Mouse (Mus musculus) embryonic facial prominence, embryonic 12.5 days (tissue): ENCODE data around the gene Ccdc92. TPM values are rescaled to one million over a fixed set of nuclear protein-coding genes. Genes with fewer than 3 reads are reported as not detected.

Experiments used
- ATAC-seq: fragments of 200-750 bp; cut with Nextera tagmentation; 2 replicates; pipeline ENCODE4 v1.8.0; 2017; ENCODE audit not compliant: insufficient number of reproducible peaks, insufficient read depth, low FRiP score, low TSS enrichment
- H3K27ac ChIP-seq: fragments of 300-500 bp; sonication (generic); 2 replicates; pipeline ENCODE4 v1.5.1; 2016; ENCODE audit warnings: mild to moderate bottlenecking
- H3K27me3 ChIP-seq: fragments of 300-500 bp; sonication (generic); 2 replicates; pipeline ENCODE4 v1.6.1; 2016; ENCODE audit warnings: mild to moderate bottlenecking, moderate library complexity
- H3K36me3 ChIP-seq: fragments of 300-500 bp; sonication (generic); 2 replicates; pipeline ENCODE4 v1.6.1; 2016; ENCODE audit warnings: mild to moderate bottlenecking
- H3K4me1 ChIP-seq: fragments of 300-500 bp; sonication (generic); 2 replicates; pipeline ENCODE4 v1.6.1; 2016
- H3K4me2 ChIP-seq: fragments of 300-500 bp; sonication (generic); replicated peaks from 2 replicates; pipeline ENCODE4 v1.6.1; 2016; ENCODE audit warnings: mild to moderate bottlenecking, moderate library complexity
- H3K4me3 ChIP-seq: fragments of 300-500 bp; sonication (generic); 2 replicates; pipeline ENCODE4 v1.5.1; 2016; ENCODE audit warnings: mild to moderate bottlenecking
- H3K9ac ChIP-seq: fragments of 300-500 bp; sonication (generic); 2 replicates; pipeline ENCODE4 v1.6.1; 2016; ENCODE audit warnings: mild to moderate bottlenecking, moderate library complexity
- H3K9me3 ChIP-seq: fragments of 300-500 bp; sonication (generic); 2 replicates; pipeline ENCODE4 v1.6.1; 2016; ENCODE audit warnings: mild to moderate bottlenecking, moderate library complexity
- WGBS: fragments of 180-500 bp; shearing (Covaris S2); methylation state at CpG from one replicate; pipeline ENCODE4 v1.1.7; 2016; 5-methylcytosine and 5-hydroxymethylcytosine counted together
- polyA plus RNA-seq: library from polyadenylated mRNA; unstranded; fragments of >200 nt; fragmentation: Nextera tagmentation; extraction: Ambion mirVana; gene quantifications from 2 replicates; pipeline ENCODE4 v1.2.1, GENCODE M21; 2016

Gene Ccdc92
- polyA plus RNA-seq, 1 experiment from 2014 or later, result 13.4 TPM

- no peaks in the 10 kb centered on the region for H3K9me3 ChIP-seq
- H3K9ac ChIP-seq, result no peak overlapping the region
Observed at GRCm38 (mm10) chr5:124822128-124822894, 39.9 kb downstream of the Ccdc92 start.

GRCm38 (mm10) chr5:124817050-124817449, 45.2 kb downstream of the Ccdc92 start:
- Histone ChIP-seq H3K9ac (no peak overlapping the region), H3K36me3 (no peaks in the 10 kb centered on the region), H3K4me3 (no peak overlapping the region), H3K27me3 (no peaks in the 10 kb centered on the region), H3K9me3 (no peaks in the 10 kb centered on the region), H3K27ac (no peak overlapping the region), H3K4me1 (no peaks in the 10 kb centered on the region), H3K4me2 (no peak overlapping the region)
- 81% methylated on average over 15 of the region's 15 CpGs for WGBS
- ATAC-seq, result no peak

More at GRCm38 (mm10) chr5:124822128-124822894, 39.9 kb downstream of the Ccdc92 start:
- ATAC-seq, result no peak
- Histone ChIP-seq H3K27me3 (no peaks in the 10 kb centered on the region), H3K36me3 (no peaks in the 10 kb centered on the region), H3K4me3 (no peak overlapping the region), H3K4me1 (0 out of 2 replicates have a peak, but pooled peaks cover 4% of the 10 kb centered on the region), H3K4me2 (no peak overlapping the region), H3K27ac (0 out of 2 replicates have a peak overlapping the region, but pooled peaks have one; percentile 20)
- whole genome bisulfite sequencing, result 74% methylated on average over 18 of the region's 18 CpGs

- Histone ChIP-seq H3K9me3 (no peaks in the 10 kb centered on the region), H3K4me3 (no peak overlapping the region), H3K36me3 (no peaks in the 10 kb centered on the region), H3K27ac (no peak overlapping the region), H3K9ac (no peak overlapping the region), H3K4me1 (no peaks in the 10 kb centered on the region), H3K27me3 (no peaks in the 10 kb centered on the region), H3K4me2 (no peak overlapping the region)
- 56% methylated on average over 5 of the region's 5 CpGs for WGBS
- no peak for ATAC-seq
Observed at GRCm38 (mm10) chr5:124814797-124815196, 47.4 kb downstream of the Ccdc92 start.

- ATAC-seq, result no peak
- Histone ChIP-seq H3K27me3 (no peaks in the 10 kb centered on the region), H3K9me3 (no peaks in the 10 kb centered on the region), H3K27ac (no peak overlapping the region), H3K9ac (no peak overlapping the region), H3K4me1 (no peaks in the 10 kb centered on the region), H3K4me2 (no peak overlapping the region), H3K4me3 (no peak overlapping the region), H3K36me3 (no peaks in the 10 kb centered on the region)
- 80% methylated on average over 12 of the region's 12 CpGs for WGBS
Observed at GRCm38 (mm10) chr5:124812466-124812865, 49.8 kb downstream of the Ccdc92 start.

- Histone ChIP-seq H3K4me2 (no peak overlapping the region), H3K9me3 (no peaks in the 10 kb centered on the region), H3K27me3 (no peaks in the 10 kb centered on the region), H3K4me1 (no peaks in the 10 kb centered on the region), H3K36me3 (no peaks in the 10 kb centered on the region), H3K27ac (no peak overlapping the region), H3K9ac (no peak overlapping the region), H3K4me3 (no peak overlapping the region)
- 77% methylated on average over 4 of the region's 4 CpGs for whole genome bisulfite sequencing
- ATAC-seq, result no peak
Observed at GRCm38 (mm10) chr5:124809708-124810366, 52.4 kb downstream of the Ccdc92 start.

GRCm38 (mm10) chr5:124792112-124792511, 70.1 kb downstream of the Ccdc92 start:
- WGBS, result 76% methylated on average over 7 of the region's 7 CpGs
- H3K27ac ChIP-seq, result no peak overlapping the region
- H3K36me3 ChIP-seq, result no peaks in the 10 kb centered on the region
- H3K4me1 ChIP-seq, result no peaks in the 10 kb centered on the region
- no peaks in the 10 kb centered on the region for H3K9me3 ChIP-seq
- H3K27me3 ChIP-seq, result no peaks in the 10 kb centered on the region
- ATAC-seq, result no peak
- H3K4me3 ChIP-seq, result no peak overlapping the region
- H3K9ac ChIP-seq, result no peak overlapping the region
- H3K4me2 ChIP-seq, result no peak overlapping the region

GRCm38 (mm10) chr5:124785650-124786049, 76.6 kb downstream of the Ccdc92 start:
- Histone ChIP-seq H3K27ac (no peak overlapping the region), H3K4me3 (no peak overlapping the region), H3K9ac (no peak overlapping the region), H3K9me3 (no peaks in the 10 kb centered on the region), H3K4me2 (no peak overlapping the region), H3K27me3 (no peaks in the 10 kb centered on the region), H3K4me1 (no peaks in the 10 kb centered on the region), H3K36me3 (no peaks in the 10 kb centered on the region)
- 80% methylated on average over 7 of the region's 7 CpGs for WGBS
- ATAC-seq, result no peak

Other genes with a start within 250 kb of the Ccdc92 start
- 49.3 and 53.0 TPM in 2 replicates for gene Atp6v0a2, start 233.8 kb downstream of the Ccdc92 start, polyA plus RNA-seq
- 0.08 and 0.11 TPM in 2 replicates for gene Dnah10, start 137.3 kb downstream of the Ccdc92 start, polyA plus RNA-seq
- 116 and 118 TPM in 2 replicates for gene Zfp664, start 267 bp upstream of the Ccdc92 start, polyA plus RNA-seq
- 27.7 and 28.6 TPM in 2 replicates for gene Rflna, start 140.8 kb upstream of the Ccdc92 start, polyA plus RNA-seq